Mouse (Mus musculus) MEL (cell line): ENCODE results near the gene Catsperg1. TPM values are rescaled to one million over a fixed set of nuclear protein-coding genes. Genes with fewer than 3 reads are reported as not detected.

ENCODE experiments used
- DNase-seq: peaks from one replicate; pipeline ENCODE4 v3.0.0; 2011; ENCODE audit warnings: low read depth, low spot score
- H3K27ac ChIP-seq: 2 replicates; pipeline ENCODE4 v1.5.1; 2012; ENCODE audit warnings: low read depth, mild to moderate bottlenecking, control low read depth, low read length, moderate library complexity; ENCODE audit not compliant: control insufficient read depth
- H3K27me3 ChIP-seq, 2 experiments: fragments of 150-350 bp in 1 of 2; sonication (generic) in 1 of 2; 2 replicates each; pipeline ENCODE4 v1.6.1; 2012; ENCODE audit warnings: low read length in 2 of 2, mild to moderate bottlenecking in 2 of 2, improper control_type of control experiment in 1 of 2, moderate library complexity in 1 of 2; ENCODE audit not compliant: insufficient read depth in 2 of 2, control insufficient read depth in 1 of 2
- H3K36me3 ChIP-seq, 2 experiments: 2 replicates each; pipeline ENCODE4 v1.6.1; 2012 to 2014; ENCODE audit warnings: low read length in 2 of 2, improper control_type of control experiment in 1 of 2, inconsistent platforms in 1 of 2, mild to moderate bottlenecking in 1 of 2; ENCODE audit not compliant: insufficient read depth in 2 of 2, control insufficient read depth in 1 of 2
- H3K4me1 ChIP-seq, 2 experiments: fragments of 150-350 bp in 1 of 2; sonication (generic) in 1 of 2; 2 replicates each; pipeline ENCODE4 v1.6.1; 2012; ENCODE audit warnings: low read length in 2 of 2, improper control_type of control experiment in 1 of 2, mild to moderate bottlenecking in 1 of 2; ENCODE audit not compliant: insufficient read depth in 2 of 2, control insufficient read depth in 1 of 2
- H3K4me3 ChIP-seq, 2 experiments: fragments of 150-350 bp in 1 of 2; sonication (generic) in 1 of 2; 2 replicates each; pipeline ENCODE4 v1.5.1; 2012; ENCODE audit warnings: low read depth in 2 of 2, low read length in 2 of 2, mild to moderate bottlenecking in 2 of 2, moderate library complexity in 2 of 2, control low read depth in 1 of 2, improper control_type of control experiment in 1 of 2; ENCODE audit not compliant: control insufficient read depth in 1 of 2, insufficient read depth in 1 of 2
- H3K79me2 ChIP-seq: 2 replicates; pipeline ENCODE4 v1.6.1; 2012; ENCODE audit warnings: mild to moderate bottlenecking, low read length, moderate library complexity; ENCODE audit not compliant: control insufficient read depth, poor library complexity, insufficient read depth
- H3K9ac ChIP-seq: 2 replicates; pipeline ENCODE4 v1.6.1; 2012; ENCODE audit warnings: low read depth, mild to moderate bottlenecking, control low read depth, low read length, moderate library complexity; ENCODE audit not compliant: control insufficient read depth, poor library complexity, severe bottlenecking
- H3K9me3 ChIP-seq: fragments of 150-350 bp; sonication (generic); replicated peaks from 2 replicates; pipeline ENCODE4 v1.6.1; 2012; ENCODE audit warnings: mild to moderate bottlenecking, low read length, improper control_type of control experiment, moderate library complexity; ENCODE audit not compliant: insufficient read depth
- CHD1 ChIP-seq: IDR thresholded peaks from 2 replicates; pipeline ENCODE4 v1.6.1; 2012; ENCODE audit warnings: low read depth, mild to moderate bottlenecking, inconsistent platforms, low read length, improper control_type of control experiment
- CHD2 ChIP-seq: IDR thresholded peaks from 2 replicates; pipeline ENCODE4 v1.6.1; 2011; ENCODE audit warnings: low read length, improper control_type of control experiment
- E2F4 ChIP-seq: IDR thresholded peaks from 2 replicates; pipeline ENCODE4 v1.6.1; 2011; ENCODE audit warnings: low read depth, low read length, improper control_type of control experiment, borderline replicate concordance
- ELF1 ChIP-seq: IDR thresholded peaks from 2 replicates; pipeline ENCODE4 v1.6.1; 2014; ENCODE audit warnings: low read depth, mild to moderate bottlenecking, inconsistent platforms, low read length, improper control_type of control experiment, moderate library complexity
- ETS1 ChIP-seq: IDR thresholded peaks from 2 replicates; pipeline ENCODE4 v1.6.1; 2012; ENCODE audit warnings: low read depth, mild to moderate bottlenecking, inconsistent platforms, low read length, improper control_type of control experiment, moderate library complexity
- MEF2A ChIP-seq: IDR thresholded peaks from 2 replicates; pipeline ENCODE4 v1.6.1; 2014; ENCODE audit warnings: low read depth, mild to moderate bottlenecking, inconsistent platforms, low read length, improper control_type of control experiment; ENCODE audit not compliant: poor library complexity, insufficient replicate concordance, severe bottlenecking; ENCODE audit errors: extremely low read depth
- MYB ChIP-seq: IDR thresholded peaks from 2 replicates; pipeline ENCODE4 v1.6.1; 2011; ENCODE audit warnings: mild to moderate bottlenecking, low read depth, low read length, improper control_type of control experiment
- MYC ChIP-seq: IDR thresholded peaks from 2 replicates; pipeline ENCODE4 v1.6.1; 2011; ENCODE audit warnings: low read depth, mild to moderate bottlenecking, low read length, improper control_type of control experiment, moderate library complexity
- NELFE ChIP-seq: IDR thresholded peaks from 2 replicates; pipeline ENCODE4 v1.6.1; 2011; ENCODE audit warnings: low read depth, low read length, improper control_type of control experiment
- POLR2AphosphoS2 ChIP-seq: IDR thresholded peaks from 2 replicates; pipeline ENCODE4 v1.6.1; 2011; ENCODE audit warnings: low read length, improper control_type of control experiment
- POLR2AphosphoS5 ChIP-seq: IDR thresholded peaks from 2 replicates; pipeline ENCODE4 v1.6.1; 2012; ENCODE audit warnings: low read depth, borderline replicate concordance, mild to moderate bottlenecking, inconsistent platforms, low read length, moderate library complexity, mixed read lengths
- RCOR1 ChIP-seq: IDR thresholded peaks from 2 replicates; pipeline ENCODE4 v1.6.1; 2012; ENCODE audit warnings: low read depth, mild to moderate bottlenecking, inconsistent platforms, low read length, improper control_type of control experiment
- SMC3 ChIP-seq: IDR thresholded peaks from 2 replicates; pipeline ENCODE4 v1.6.1; 2011; ENCODE audit warnings: low read depth, low read length, improper control_type of control experiment
- TAL1 ChIP-seq: IDR thresholded peaks from 2 replicates; pipeline ENCODE4 v1.6.1; 2012; ENCODE audit warnings: mild to moderate bottlenecking, inconsistent platforms, low read length, moderate library complexity, mixed read lengths
- TBP ChIP-seq: IDR thresholded peaks from 2 replicates; pipeline ENCODE4 v1.8.0; 2011; ENCODE audit warnings: low read depth, low read length, improper control_type of control experiment
- TCF12 ChIP-seq: IDR thresholded peaks from 2 replicates; pipeline ENCODE4 v1.6.1; 2014; ENCODE audit warnings: low read depth, mild to moderate bottlenecking, inconsistent platforms, low read length, improper control_type of control experiment, moderate library complexity
- USF2 ChIP-seq, 2 experiments: IDR thresholded peaks; 2 replicates each; pipeline ENCODE4 v1.6.1; 2011 to 2012; ENCODE audit warnings: improper control_type of control experiment in 2 of 2, low read length in 2 of 2, borderline replicate concordance in 1 of 2, inconsistent platforms in 1 of 2, low read depth in 1 of 2, mild to moderate bottlenecking in 1 of 2; ENCODE audit not compliant: insufficient read depth in 1 of 2
- ZC3H11A ChIP-seq: IDR thresholded peaks from 2 replicates; pipeline ENCODE4 v1.6.1; 2012; ENCODE audit warnings: low read depth, mild to moderate bottlenecking, inconsistent platforms, low read length, improper control_type of control experiment
- ZMIZ1 ChIP-seq: IDR thresholded peaks from 2 replicates; pipeline ENCODE4 v1.6.1; 2012; ENCODE audit warnings: low read depth, mild to moderate bottlenecking, inconsistent platforms, low read length, improper control_type of control experiment, moderate library complexity
- ZNF384 ChIP-seq: IDR thresholded peaks from 2 replicates; pipeline ENCODE4 v1.6.1; 2012; ENCODE audit warnings: low read depth, mild to moderate bottlenecking, inconsistent platforms, low read length, improper control_type of control experiment
- polyA plus RNA-seq, 2 experiments: library from polyadenylated mRNA; stranded (reverse) in 1 of 2; unstranded in 1 of 2; fragments of >175 nt in 1 of 2; fragments of >200 nt in 1 of 2; gene quantifications; 2 replicates each; pipeline versions ENCODE4 v1.2.1 to v1.2.4; 2012; ENCODE audit warnings: low replicate concordance in 2 of 2, low read depth in 1 of 2; ENCODE audit not compliant: insufficient read length in 2 of 2, insufficient read depth in 1 of 2, missing spikeins in 1 of 2
- total RNA-seq: library from RNA; depleted of rRNA; stranded (reverse); fragments of 300-350 nt; gene quantifications from 2 replicates; pipeline ENCODE4 v1.2.3, GENCODE M21; 2012

Gene Catsperg1
- total and polyA plus RNA-seq, 3 experiments: 0.23 to 0.31 TPM; not detected in 1

- Histone ChIP-seq H3K27ac (no peak overlapping the region), H3K4me3 (no peak overlapping the region), H3K9me3 (no peaks in the 10 kb centered on the region), H3K79me2 (no peaks in the 10 kb centered on the region), H3K9ac (no peak overlapping the region), H3K36me3 (no peaks in the 10 kb centered on the region), H3K27me3 (no peaks in the 10 kb centered on the region), H3K4me1 (no peaks in the 10 kb centered on the region)
- DNase-seq: no peak
- TF ChIP-seq CHD1: no peak
- no peak for TF ChIP-seq ZMIZ1
- TF ChIP-seq NELFE: no peak
- no peak for TF ChIP-seq TCF12
- TF ChIP-seq ELF1: no peak
These were observed 50.9 kb downstream of the Catsperg1 start for GRCm38 (mm10) chr7:29162750-29163525.

DNA sequence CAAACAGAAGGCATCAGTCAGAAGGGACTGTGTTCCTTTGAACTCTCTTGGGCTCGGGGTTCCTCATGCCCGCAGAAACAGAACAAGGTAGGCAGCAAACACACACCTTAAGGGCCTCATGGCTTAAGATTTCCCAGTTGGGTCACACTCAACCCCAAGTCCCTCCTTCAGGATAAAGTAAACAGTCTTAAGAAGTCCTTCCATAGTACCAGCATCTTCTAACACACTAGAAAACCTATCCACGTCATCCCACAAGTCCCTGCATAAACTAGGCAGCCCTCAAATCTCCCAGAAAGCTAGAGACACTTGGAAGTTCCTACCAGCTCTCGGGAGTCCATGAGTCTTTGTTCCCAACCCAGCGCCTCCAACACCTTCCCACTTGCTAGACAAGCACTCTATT lies 51.5 kb downstream of the Catsperg1 start:
- TF ChIP-seq POLR2AphosphoS2: no peak
- no peak for TF ChIP-seq ELF1
- TF ChIP-seq POLR2AphosphoS5: no peak
- no peak for TF ChIP-seq ZMIZ1
- TF ChIP-seq RCOR1: no peak
- no peak for TF ChIP-seq TAL1
- TF ChIP-seq USF2 (IDR thresholded peaks at IDR 0.05; ENCODE audit: borderline replicate concordance in 1 of 2, insufficient read depth in 1 of 2, low read depth in 1 of 2, low read length in 2 of 2): no peak
- no peak for TF ChIP-seq MYB
- no peak for TF ChIP-seq TBP
- TF ChIP-seq E2F4: no peak
- no peak for TF ChIP-seq ETS1
- no peak for TF ChIP-seq MYC
- no peak for TF ChIP-seq ZNF384
- no peak for TF ChIP-seq CHD2
- TF ChIP-seq MEF2A: no peak
- no peak for TF ChIP-seq SMC3
- no peak for TF ChIP-seq ZC3H11A
- TF ChIP-seq, all 39 proteins: peak for 0
- Histone ChIP-seq H3K79me2 (no peaks in the 10 kb centered on the region), H3K9me3 (no peaks in the 10 kb centered on the region), H3K4me3 (no peak overlapping the region), H3K27me3 (no peaks in the 10 kb centered on the region), H3K4me1 (no peaks in the 10 kb centered on the region), H3K36me3 (no peaks in the 10 kb centered on the region), H3K27ac (no peak overlapping the region), H3K9ac (no peak overlapping the region)
- no peak for DNase-seq
